Mouse (Mus musculus) megakaryocyte, embryonic 14.5 days (primary cell): ENCODE results near the gene Pdlim4.

Experiments
- FLI1 ChIP-seq: IDR thresholded peaks from 2 replicates; pipeline ENCODE4 v1.6.1; 2012; ENCODE audit warnings: low read length, inconsistent platforms, mixed read lengths
- GATA1 ChIP-seq: IDR thresholded peaks from 3 replicates; pipeline ENCODE4 v1.6.1; 2012; ENCODE audit warnings: mixed read lengths, low read length, inconsistent platforms, borderline replicate concordance

GRCm38 (mm10) chr11:54112920-54113319 lies 44.1 kb upstream of the Pdlim4 start:
- TF ChIP-seq GATA1 (no peak), FLI1 (no peak)
